Mouse (Mus musculus) embryonic facial prominence, embryonic 10.5 days (tissue): ENCODE results near the gene Gh. TPM values are rescaled to one million over a fixed set of nuclear protein-coding genes. Genes with fewer than 3 reads are reported as not detected.

ENCODE experiments used
- DNase-seq: peaks from one replicate; pipeline ENCODE4 v3.0.0-alpha.2; 2017; ENCODE audit warnings: low spot score
- H3K27ac ChIP-seq: fragments of 300-500 bp; sonication (generic); replicated peaks from 2 replicates; pipeline ENCODE4 v1.5.1; 2016; ENCODE audit warnings: mild to moderate bottlenecking
- H3K27me3 ChIP-seq: fragments of 300-500 bp; sonication (generic); replicated peaks from 2 replicates; pipeline ENCODE4 v1.6.1; 2016; ENCODE audit warnings: low read depth, mild to moderate bottlenecking; ENCODE audit not compliant: poor library complexity, severe bottlenecking
- H3K36me3 ChIP-seq: fragments of 300-500 bp; sonication (generic); replicated peaks from 2 replicates; pipeline ENCODE4 v1.6.1; 2016; ENCODE audit warnings: mild to moderate bottlenecking, moderate library complexity
- H3K4me1 ChIP-seq: fragments of 300-500 bp; sonication (generic); 2 replicates; pipeline ENCODE4 v1.6.1; 2016
- H3K4me3 ChIP-seq: fragments of 300-500 bp; sonication (generic); 2 replicates; pipeline ENCODE4 v1.5.1; 2016; ENCODE audit warnings: mild to moderate bottlenecking, moderate library complexity
- H3K9me3 ChIP-seq: fragments of 300-500 bp; sonication (generic); 2 replicates; pipeline ENCODE4 v1.6.1; 2016; ENCODE audit warnings: mild to moderate bottlenecking
- WGBS: fragments of 180-500 bp; shearing (Covaris S2); methylation state at CpG from one replicate; pipeline ENCODE4 v1.1.7; 2016; 5-methylcytosine and 5-hydroxymethylcytosine counted together
- polyA plus RNA-seq: library from polyadenylated mRNA; unstranded; fragments of >200 nt; fragmentation: Nextera tagmentation; extraction: Ambion mirVana; gene quantifications from 2 replicates; pipeline ENCODE4 v1.2.1, GENCODE M21; 2016

The Gh gene
- polyA plus RNA-seq, 1 experiment from 2014 or later: not detected

GRCm38 (mm10) chr11:106306758-106307157 lies 5.1 kb upstream of the Gh start:
- Histone ChIP-seq H3K4me1 (peaks cover 11% of the 10 kb centered on the region), H3K4me3 (no peak overlapping the region), H3K27ac (no peak overlapping the region), H3K36me3 (no peaks in the 10 kb centered on the region), H3K27me3 (no peaks in the 10 kb centered on the region), H3K9me3 (no peaks in the 10 kb centered on the region)
- DNase-seq: no peak
- WGBS: 85% methylated on average over 9 of the region's 9 CpGs

GRCm38 (mm10) chr11:106306065-106306385 lies 4.4 kb upstream of the Gh start:
- Histone ChIP-seq H3K4me1 (peaks cover 11% of the 10 kb centered on the region), H3K36me3 (no peaks in the 10 kb centered on the region), H3K9me3 (no peaks in the 10 kb centered on the region), H3K4me3 (no peak overlapping the region), H3K27ac (no peak overlapping the region), H3K27me3 (no peaks in the 10 kb centered on the region)
- WGBS: 93% methylated on average over 3 of the region's 3 CpGs
- no peak for DNase-seq

- Histone ChIP-seq H3K4me3 (no peak overlapping the region), H3K36me3 (no peaks in the 10 kb centered on the region), H3K27ac (no peak overlapping the region), H3K9me3 (no peaks in the 10 kb centered on the region), H3K4me1 (peaks cover 11% of the 10 kb centered on the region), H3K27me3 (no peaks in the 10 kb centered on the region)
- no peak for DNase-seq
- WGBS: 83% methylated on average over 10 of the region's 10 CpGs
Observed at GRCm38 (mm10) chr11:106305348-106306064, 3.8 kb upstream of the Gh start.

- Histone ChIP-seq H3K27me3 (no peaks in the 10 kb centered on the region), H3K4me3 (no peak overlapping the region), H3K27ac (no peak overlapping the region), H3K4me1 (no peaks in the 10 kb centered on the region), H3K36me3 (no peaks in the 10 kb centered on the region), H3K9me3 (no peaks in the 10 kb centered on the region)
- DNase-seq: peak; percentile 79
- 15% methylated on average over 2 of the region's 2 CpGs for WGBS
Observed at GRCm38 (mm10) chr11:106302634-106303033, 969 bp upstream of the Gh start.

- WGBS: 91% methylated on average over 2 of the region's 2 CpGs
- no peaks in the 10 kb centered on the region for H3K36me3 ChIP-seq
- no peaks in the 10 kb centered on the region for H3K4me1 ChIP-seq
- H3K9me3 ChIP-seq: no peaks in the 10 kb centered on the region
- H3K27me3 ChIP-seq: no peaks in the 10 kb centered on the region
- H3K27ac ChIP-seq: no peak overlapping the region
- DNase-seq: no peak
- no peak overlapping the region for H3K4me3 ChIP-seq
Observed at GRCm38 (mm10) chr11:106291861-106292260, 9.8 kb downstream of the Gh start.

- Histone ChIP-seq H3K27ac (no peak overlapping the region), H3K9me3 (no peaks in the 10 kb centered on the region), H3K36me3 (no peaks in the 10 kb centered on the region), H3K4me3 (no peak overlapping the region), H3K4me1 (0 out of 2 replicates have a peak, but pooled peaks cover 3% of the 10 kb centered on the region), H3K27me3 (no peaks in the 10 kb centered on the region)
- WGBS: 87% methylated on average over 5 of the region's 5 CpGs
- no peak for DNase-seq
Observed at GRCm38 (mm10) chr11:106290376-106290775, 11.3 kb downstream of the Gh start.

- 76% methylated on average over 8 of the region's 8 CpGs for WGBS
- no peaks in the 10 kb centered on the region for H3K36me3 ChIP-seq
- no peak for DNase-seq
- no peaks in the 10 kb centered on the region for H3K27me3 ChIP-seq
- H3K27ac ChIP-seq: no peak overlapping the region
- no peaks in the 10 kb centered on the region for H3K9me3 ChIP-seq
- H3K4me3 ChIP-seq: no peak overlapping the region
- H3K4me1 ChIP-seq: 0 out of 2 replicates have a peak, but pooled peaks cover 3% of the 10 kb centered on the region
Observed at GRCm38 (mm10) chr11:106289369-106289768, 12.3 kb downstream of the Gh start.

- H3K9me3 ChIP-seq: no peaks in the 10 kb centered on the region
- WGBS: 76% methylated on average over 11 of the region's 11 CpGs
- H3K27ac ChIP-seq: no peak overlapping the region
- no peak overlapping the region for H3K4me3 ChIP-seq
- DNase-seq: no peak
- H3K36me3 ChIP-seq: no peaks in the 10 kb centered on the region
- no peaks in the 10 kb centered on the region for H3K27me3 ChIP-seq
- H3K4me1 ChIP-seq: 0 out of 2 replicates have a peak, but pooled peaks cover 3% of the 10 kb centered on the region
Observed at GRCm38 (mm10) chr11:106286987-106287386, 14.7 kb downstream of the Gh start.

GRCm38 (mm10) chr11:106286206-106286605 lies 15.5 kb downstream of the Gh start:
- Histone ChIP-seq H3K4me3 (no peak overlapping the region), H3K27me3 (no peaks in the 10 kb centered on the region), H3K27ac (no peak overlapping the region), H3K9me3 (no peaks in the 10 kb centered on the region), H3K4me1 (0 out of 2 replicates have a peak, but pooled peaks cover 3% of the 10 kb centered on the region), H3K36me3 (no peaks in the 10 kb centered on the region)
- no peak for DNase-seq
- 90% methylated on average over 7 of the region's 7 CpGs for WGBS

- 79% methylated on average over 8 of the region's 8 CpGs for WGBS
- no peak for DNase-seq
- Histone ChIP-seq H3K36me3 (no peaks in the 10 kb centered on the region), H3K4me3 (no peak overlapping the region), H3K4me1 (0 out of 2 replicates have a peak, but pooled peaks cover 3% of the 10 kb centered on the region), H3K27ac (no peak overlapping the region), H3K27me3 (no peaks in the 10 kb centered on the region), H3K9me3 (no peaks in the 10 kb centered on the region)
Observed at GRCm38 (mm10) chr11:106284126-106284525, 17.5 kb downstream of the Gh start.

GRCm38 (mm10) chr11:106283371-106283770 lies 18.3 kb downstream of the Gh start:
- H3K27me3 ChIP-seq: 0 out of 2 replicates have a peak, but pooled peaks cover under 1% of the 10 kb centered on the region
- DNase-seq: no peak
- H3K36me3 ChIP-seq: no peaks in the 10 kb centered on the region
- 81% methylated on average over 4 of the region's 4 CpGs for WGBS
- H3K4me3 ChIP-seq: no peak overlapping the region
- H3K27ac ChIP-seq: no peak overlapping the region
- H3K4me1 ChIP-seq: 0 out of 2 replicates have a peak, but pooled peaks cover 3% of the 10 kb centered on the region
- no peaks in the 10 kb centered on the region for H3K9me3 ChIP-seq

GRCm38 (mm10) chr11:106282452-106282851 lies 19.2 kb downstream of the Gh start:
- H3K36me3 ChIP-seq: no peaks in the 10 kb centered on the region
- H3K4me1 ChIP-seq: 0 out of 2 replicates have a peak, but pooled peaks cover 3% of the 10 kb centered on the region
- WGBS: 85% methylated on average over 6 of the region's 6 CpGs
- no peak for DNase-seq
- no peak overlapping the region for H3K27ac ChIP-seq
- no peaks in the 10 kb centered on the region for H3K9me3 ChIP-seq
- H3K27me3 ChIP-seq: 0 out of 2 replicates have a peak, but pooled peaks cover 7% of the 10 kb centered on the region
- H3K4me3 ChIP-seq: no peak overlapping the region

- H3K27me3 ChIP-seq: 0 out of 2 replicates have a peak, but pooled peaks cover 11% of the 10 kb centered on the region
- peak within 1 kb of the TSS; percentile 31; the same call in 1 of the 2 replicates for H3K27ac ChIP-seq
- peaks cover 38% of the 10 kb centered on the region for H3K4me1 ChIP-seq
- no peaks in the 10 kb centered on the region for H3K36me3 ChIP-seq
- no peaks in the 10 kb centered on the region for H3K9me3 ChIP-seq
- peak within 1 kb of the TSS; percentile 32 for H3K4me3 ChIP-seq
- DNase-seq: peak; percentile 93
- 11% methylated on average over 25 of the region's 25 CpGs for WGBS
Observed at GRCm38 (mm10) chr11:106276454-106276853, 25.2 kb downstream of the Gh start, which contains the start of gene Tcam1. Gene Tcam1 (plus strand): TSS chr11:106276672.
